Mouse (Mus musculus) ES-E14 (cell line): ENCODE results near the gene Zeb2. TPM values are rescaled to one million over a fixed set of nuclear protein-coding genes. Genes with fewer than 3 reads are reported as not detected.

Experiments
- DNase-seq: peaks from one replicate; pipeline ENCODE4 v3.0.0-alpha.2; 2013; ENCODE audit warnings: low read depth, low spot score
- H3K27ac ChIP-seq: 2 replicates; pipeline ENCODE4 v1.5.1; 2012; ENCODE audit warnings: low read depth, mild to moderate bottlenecking, low read length, moderate library complexity, mixed read lengths; ENCODE audit not compliant: poor library complexity, insufficient read depth, severe bottlenecking
- H3K36me3 ChIP-seq: 2 replicates; pipeline ENCODE4 v1.6.1; 2012; ENCODE audit warnings: mild to moderate bottlenecking, low read length, moderate library complexity, mixed read lengths; ENCODE audit not compliant: control insufficient read depth, poor library complexity, insufficient read depth, severe bottlenecking
- H3K4me1 ChIP-seq, 2 experiments: fragments of 150-350 bp in 1 of 2; sonication (generic) in 1 of 2; 2 replicates each; pipeline ENCODE4 v1.6.1; 2012; ENCODE audit warnings: low read length in 2 of 2, mild to moderate bottlenecking in 1 of 2, mixed read lengths in 1 of 2; ENCODE audit not compliant: control insufficient read depth in 2 of 2, insufficient read depth in 2 of 2, poor library complexity in 1 of 2
- H3K4me3 ChIP-seq, 2 experiments: fragments of 150-350 bp in 1 of 2; sonication (generic) in 1 of 2; 2 replicates each; pipeline ENCODE4 v1.5.1; 2012; ENCODE audit warnings: low read length in 2 of 2, low read depth in 1 of 2, mild to moderate bottlenecking in 1 of 2, mixed read lengths in 1 of 2; ENCODE audit not compliant: insufficient read depth in 1 of 2, poor library complexity in 1 of 2, severe bottlenecking in 1 of 2
- H3K9ac ChIP-seq: 2 replicates; pipeline ENCODE4 v1.6.1; 2012; ENCODE audit warnings: low read depth, mild to moderate bottlenecking, low read length, mixed read lengths; ENCODE audit not compliant: poor library complexity, insufficient read depth, severe bottlenecking
- H3K9me3 ChIP-seq: fragments of 150-350 bp; sonication (generic); 2 replicates; pipeline ENCODE4 v1.6.1; 2012; ENCODE audit warnings: low read depth, mild to moderate bottlenecking, low read length; ENCODE audit not compliant: control insufficient read depth, insufficient read depth
- CHD2 ChIP-seq: IDR thresholded peaks from 2 replicates; pipeline ENCODE4 v1.6.1; 2014; ENCODE audit warnings: mild to moderate bottlenecking, low read depth, low read length, inconsistent platforms
- HCFC1 ChIP-seq: IDR thresholded peaks from 2 replicates; pipeline ENCODE4 v1.6.1; 2012; ENCODE audit warnings: low read length, inconsistent platforms, borderline replicate concordance; ENCODE audit not compliant: insufficient read depth
- MAFK ChIP-seq: IDR thresholded peaks from 2 replicates; pipeline ENCODE4 v1.6.1; 2014; ENCODE audit warnings: mild to moderate bottlenecking, low read depth, low read length, inconsistent platforms; ENCODE audit not compliant: insufficient read depth
- ZC3H11A ChIP-seq: IDR thresholded peaks from 2 replicates; pipeline ENCODE4 v1.6.1; 2012; ENCODE audit warnings: low read depth, mild to moderate bottlenecking, inconsistent platforms, low read length, borderline replicate concordance
- ZNF384 ChIP-seq: IDR thresholded peaks from 2 replicates; pipeline ENCODE4 v1.6.1; 2012; ENCODE audit warnings: low read depth, low read length, inconsistent platforms
- in situ Hi-C, 2 experiments: fragments of 600-800 bp; cut with MboI; formaldehyde crosslinking; loops; one replicate each; pipeline ENCODE4 v1.15.1; 2025; ENCODE audit warnings: low sequenced_read_pairs in 2 of 2, inconsistent platforms in 1 of 2; ENCODE audit not compliant: unreplicated experiment in 2 of 2
- total RNA-seq: library from RNA; depleted of rRNA; stranded (reverse); fragments of 300-350 nt; gene quantifications from 2 replicates; pipeline ENCODE4 v1.2.3, GENCODE M21; 2012

The Zeb2 gene
- total RNA-seq, 1 experiment = 11.9 TPM

- Histone ChIP-seq H3K4me1 (no peaks in the 10 kb centered on the region), H3K27ac (no peak overlapping the region), H3K9ac (no peak overlapping the region), H3K36me3 (no peaks in the 10 kb centered on the region), H3K4me3 (no peak overlapping the region), H3K9me3 (no peaks in the 10 kb centered on the region)
- DNase-seq = no peak
- TF ChIP-seq CHD2 (no peak), ZC3H11A (no peak), MAFK (no peak), HCFC1 (no peak), ZNF384 (no peak)
- in situ Hi-C loops = no loop called here
Observed at GRCm38 (mm10) chr2:45143162-45143561, 26.0 kb upstream of the Zeb2 start.

GRCm38 (mm10) chr2:45138906-45139305 is 21.7 kb upstream of the Zeb2 start:
- no peak for DNase-seq
- H3K36me3 ChIP-seq = no peaks in the 10 kb centered on the region
- TF ChIP-seq HCFC1 = no peak
- TF ChIP-seq ZC3H11A = no peak
- no peak for TF ChIP-seq MAFK
- no peak for TF ChIP-seq ZNF384
- TF ChIP-seq CHD2 = no peak
- no peak overlapping the region for H3K9ac ChIP-seq
- no peak overlapping the region for H3K27ac ChIP-seq
- H3K4me1 ChIP-seq = no peaks in the 10 kb centered on the region
- H3K4me3 ChIP-seq = no peak overlapping the region
- no peaks in the 10 kb centered on the region for H3K9me3 ChIP-seq
- in situ Hi-C loops = no loop called here

GRCm38 (mm10) chr2:45136783-45137182 is 19.6 kb upstream of the Zeb2 start:
- Histone ChIP-seq H3K4me1 (no peaks in the 10 kb centered on the region), H3K27ac (no peak overlapping the region)

GRCm38 (mm10) chr2:45133225-45133624 is 16.0 kb upstream of the Zeb2 start:
- H3K27ac ChIP-seq = no peak overlapping the region
- in situ Hi-C loops = no loop called here
- TF ChIP-seq HCFC1 (no peak), ZNF384 (no peak), ZC3H11A (no peak)
- no peaks in the 10 kb centered on the region for H3K4me1 ChIP-seq
- H3K36me3 ChIP-seq = no peaks in the 10 kb centered on the region
- no peaks in the 10 kb centered on the region for H3K9me3 ChIP-seq
- H3K4me3 ChIP-seq = no peak overlapping the region
- DNase-seq = no peak
- H3K9ac ChIP-seq = no peak overlapping the region

More at GRCm38 (mm10) chr2:45136783-45137182, 19.6 kb upstream of the Zeb2 start:
- Histone ChIP-seq H3K9ac (no peak overlapping the region), H3K9me3 (no peaks in the 10 kb centered on the region), H3K36me3 (no peaks in the 10 kb centered on the region), H3K4me3 (no peak overlapping the region)
- TF ChIP-seq CHD2 (no peak), MAFK (no peak), HCFC1 (no peak), ZC3H11A (no peak), ZNF384 (no peak)
- no peak for DNase-seq
- in situ Hi-C loops = no loop called here

- Histone ChIP-seq H3K9me3 (no peaks in the 10 kb centered on the region), H3K4me3 (no peak overlapping the region), H3K36me3 (no peaks in the 10 kb centered on the region), H3K27ac (no peak overlapping the region), H3K4me1 (no peaks in the 10 kb centered on the region), H3K9ac (no peak overlapping the region)
- no peak for DNase-seq
- in situ Hi-C loops = no loop called here
- TF ChIP-seq HCFC1 (no peak), MAFK (no peak), ZNF384 (no peak), CHD2 (no peak), ZC3H11A (no peak)
Observed at GRCm38 (mm10) chr2:45130461-45131156, 13.4 kb upstream of the Zeb2 start.
